ENCODE assay signal across 13 mouse cellular contexts in genomic region chr2:101684421-101684820, GRCm38 (mm10). TPM values are rescaled to one million over a fixed set of nuclear protein-coding genes. Genes with fewer than 3 reads are reported as not detected.
A peak's percentile ranks its signal among the peaks of the same experiment; 100 is the strongest.
DNase-seq lines count a peak whose midpoint lies in the region; ATAC-seq lines count a peak whose summit lies in the region.
"Had no signal": no experiment of that assay in that cellular context is flagged by ENCODE, and none has a peak within 500 bp of the region (broad histone marks: within the 10 kb centered on the region; RNA-seq: fewer than 3 reads in every experiment).

No protein-coding gene starts in this region.

- H3K4me2 ChIP-seq in forebrain, embryonic 16.5 days (ENCODE audit: low read length) = no peak overlapping the region
- H3K4me2 ChIP-seq: liver, embryonic 11.5 days; neural tube, embryonic 13.5 days had no signal

- no peak overlapping the region for H3K27ac ChIP-seq in forebrain, embryonic 16.5 days (ENCODE audit: low read length)
- H3K27ac ChIP-seq: neural tube, embryonic 13.5 days had no signal

- ATAC-seq in forebrain, embryonic 16.5 days = no peak

- H3K4me3 ChIP-seq in forebrain, embryonic 16.5 days (replicated peaks; ENCODE audit: low read length) = no peak overlapping the region
- H3K4me3 ChIP-seq: neural tube, embryonic 13.5 days had no signal

- intact Hi-C loops in gastrocnemius, postnatal 14 days (cut with DNase I; ENCODE audit: low total_unique reads) = no loop called here

- H3K9me3 ChIP-seq in forebrain, embryonic 16.5 days (ENCODE audit: control insufficient read depth, low read length) = no peaks in the 10 kb centered on the region
- H3K9me3 ChIP-seq: neural tube, embryonic 13.5 days had no signal

- WGBS in forebrain, embryonic 16.5 days = 77% methylated on average over 12 of the region's 12 CpGs

- peaks cover 10% of the 10 kb centered on the region for H3K4me1 ChIP-seq in forebrain, embryonic 16.5 days (replicated peaks; ENCODE audit: control insufficient read depth, insufficient read depth, low read length)

- H3K27me3 ChIP-seq in forebrain, embryonic 16.5 days (replicated peaks; ENCODE audit: control insufficient read depth, insufficient read depth, low read length) = no peaks in the 10 kb centered on the region
- H3K27me3 ChIP-seq: neural tube, embryonic 13.5 days had no signal

- peaks cover 6% of the 10 kb centered on the region; the same call in 1 of the 2 replicates for H3K36me3 ChIP-seq in forebrain, embryonic 16.5 days (ENCODE audit: control insufficient read depth, insufficient read depth)

- DNase-seq in cerebellum, adult 11-12 months = peak; percentile 24
- no peak for DNase-seq in cerebellum, adult 8-10 months
- peak; percentile 41 to 63 for DNase-seq in kidney, postnatal 25 days
- no peak for DNase-seq in kidney, postnatal 10 days
- peak; percentile 26 for DNase-seq in cerebellum, adult 18-20 months
- DNase-seq in gastrocnemius, postnatal 14 days = peak; percentile 52
- DNase-seq in B cell, adult 2 months = no peak
- DNase-seq: midbrain, embryonic 14.5 days had no signal

- H3K9ac ChIP-seq in forebrain, embryonic 16.5 days (replicated peaks; ENCODE audit: low read depth, low read length) = no peak overlapping the region
- H3K9ac ChIP-seq: neural tube, embryonic 13.5 days had no signal

RNA-seq across cellular contexts. Expression of gene Traf6, which starts 6.2 kb away (rescaled TPM):
- 10 to 100 TPM in 1 of 2 experiments, 1 to 10 TPM in 1; 9.6 to 10.1 TPM for total RNA-seq in gastrocnemius, postnatal 14 days (2021)
- 9.7 and 13.7 TPM in 2 replicates for polyA plus RNA-seq in forebrain, embryonic 16.5 days (2015; fragmentation: Nextera tagmentation; extraction: Ambion mirVana)

RNA-seq across cellular contexts. Expression of gene B230118H07Rik, which starts 35.1 kb away (rescaled TPM):
- total RNA-seq in gastrocnemius, postnatal 14 days (2021) = 10 to 100 TPM; 52.8 to 55.1 TPM
- 44.1 and 44.4 TPM in 2 replicates for polyA plus RNA-seq in forebrain, embryonic 16.5 days (2015; fragmentation: Nextera tagmentation; extraction: Ambion mirVana)

RNA-seq across cellular contexts. Expression of gene Rag1, which starts 35.1 kb away (rescaled TPM):
- under 1 TPM; 0.04 to 0.10 TPM for total RNA-seq in gastrocnemius, postnatal 14 days (2021)
- 0.05 and 0.07 TPM in 2 replicates for polyA plus RNA-seq in forebrain, embryonic 16.5 days (2015; fragmentation: Nextera tagmentation; extraction: Ambion mirVana)
- polyA plus RNA-seq: C2C12 had no signal

RNA-seq across cellular contexts. Expression of gene Rag2, which starts 59.9 kb away (rescaled TPM):
- total RNA-seq in gastrocnemius, postnatal 14 days (2021) = not detected
- not detected in 2 replicates for polyA plus RNA-seq in forebrain, embryonic 16.5 days (2015; fragmentation: Nextera tagmentation; extraction: Ambion mirVana)
- total RNA-seq: left cerebral cortex, adult 18-20 months had no signal
- polyA plus RNA-seq: C2C12; midbrain, embryonic 14.5 days had no signal

Comparison
In these comparisons a context has a peak if more than half of its experiments do, and no peak if none do; other contexts are left out.
1. DNase-seq: peak in cerebellum, adult 11-12 months (single experiment), kidney, postnatal 25 days (2 of 2), cerebellum, adult 18-20 months (2 of 2) and gastrocnemius, postnatal 14 days (single experiment); none in cerebellum, adult 8-10 months (single experiment), kidney, postnatal 10 days (single experiment) and B cell, adult 2 months (0 of 2).